Mouse (Mus musculus): Measurements from ENCODE around the gene Zfp799.

Zfp799 gene

DNA sequence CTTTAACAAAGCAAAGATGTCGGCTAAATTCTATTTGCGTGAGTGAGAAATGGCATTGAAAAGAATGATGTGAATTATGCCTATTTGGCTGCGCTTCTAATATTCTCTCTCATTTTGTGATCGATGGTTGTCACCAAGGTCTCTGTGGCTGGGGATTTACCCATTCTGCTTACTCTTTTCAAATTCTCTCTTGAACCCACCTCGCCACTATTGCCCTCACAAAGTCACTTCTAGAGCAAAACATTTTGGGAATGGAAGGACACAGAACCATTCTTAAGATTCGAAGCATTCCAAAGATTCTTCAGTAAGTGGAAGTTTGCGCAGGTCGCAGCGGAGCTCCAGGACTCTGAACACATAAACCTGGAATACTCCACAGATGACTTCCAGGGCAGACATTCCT lies 41.5 kb downstream of the Zfp799 start:
- in situ Hi-C loops (cut with MboI; ENCODE audit: low pct_unique_long_range_greater_than_20kb in 1 of 2, low sequenced_read_pairs in 2 of 2, unreplicated experiment in 1 of 2) = no loop called here

DNA sequence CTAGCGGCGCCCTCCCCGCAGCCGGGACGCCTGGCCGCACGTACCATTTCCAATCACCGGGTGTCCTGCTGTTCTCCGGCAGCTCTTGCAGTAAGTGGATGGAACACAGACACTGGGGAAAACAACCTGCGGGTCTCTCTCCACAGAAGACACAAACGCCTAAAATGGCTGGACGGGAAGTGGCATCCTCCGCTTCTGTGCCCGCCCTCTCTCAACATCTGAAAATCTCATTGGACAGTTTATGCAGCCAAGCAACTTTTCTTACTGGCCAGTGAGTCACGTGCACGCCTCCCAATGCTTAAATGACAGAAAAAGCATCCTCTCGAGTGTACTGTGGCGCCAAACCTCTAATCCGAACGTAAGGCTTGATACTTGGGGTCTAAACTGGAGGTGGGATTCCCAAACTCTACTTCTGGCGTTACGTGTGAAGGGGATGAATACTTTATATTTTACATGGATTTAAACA lies 41.9 kb downstream of the Zfp799 start, which contains the start of gene Zfp871:
TSS of gene Zfp871 (minus strand) at position 194 of the 466 bp plus-strand sequence.
- in situ Hi-C loops (cut with MboI; ENCODE audit: low pct_unique_long_range_greater_than_20kb in 1 of 2, low sequenced_read_pairs in 2 of 2, unreplicated experiment in 1 of 2) = no loop called here

DNA sequence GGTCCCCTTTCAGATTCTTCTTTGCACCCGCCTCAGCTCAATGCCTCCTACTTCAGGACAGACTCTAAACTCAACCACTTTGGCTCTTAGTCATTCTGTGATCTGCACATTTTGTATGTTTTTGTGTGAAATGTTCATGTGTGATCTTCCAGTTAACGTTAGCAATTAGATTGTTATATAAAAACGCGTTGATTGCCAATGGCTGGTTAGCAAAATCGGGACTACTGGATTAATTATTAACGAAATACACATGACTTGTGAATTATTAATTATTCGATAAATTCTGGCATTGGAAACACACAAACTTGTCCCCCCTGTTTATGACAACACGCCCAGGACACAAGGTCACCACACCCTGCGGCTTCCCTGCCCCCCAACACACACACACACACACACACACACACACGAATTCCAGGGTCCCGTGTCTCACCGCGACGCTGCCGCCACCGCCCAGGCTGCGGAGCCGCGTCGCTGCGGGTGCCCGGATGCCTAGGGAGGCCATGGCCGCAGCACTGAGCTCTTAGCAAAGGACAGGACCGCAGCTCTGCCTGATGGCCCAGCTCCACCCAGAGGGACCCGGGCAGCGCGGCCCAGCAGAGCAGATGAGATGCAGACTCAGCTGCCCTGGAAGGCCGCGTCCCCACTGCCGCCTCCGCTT lies 42.5 kb downstream of the Zfp799 start:
- in situ Hi-C loops (cut with MboI; ENCODE audit: low pct_unique_long_range_greater_than_20kb in 1 of 2, low sequenced_read_pairs in 2 of 2, unreplicated experiment in 1 of 2) = no loop called here

DNA sequence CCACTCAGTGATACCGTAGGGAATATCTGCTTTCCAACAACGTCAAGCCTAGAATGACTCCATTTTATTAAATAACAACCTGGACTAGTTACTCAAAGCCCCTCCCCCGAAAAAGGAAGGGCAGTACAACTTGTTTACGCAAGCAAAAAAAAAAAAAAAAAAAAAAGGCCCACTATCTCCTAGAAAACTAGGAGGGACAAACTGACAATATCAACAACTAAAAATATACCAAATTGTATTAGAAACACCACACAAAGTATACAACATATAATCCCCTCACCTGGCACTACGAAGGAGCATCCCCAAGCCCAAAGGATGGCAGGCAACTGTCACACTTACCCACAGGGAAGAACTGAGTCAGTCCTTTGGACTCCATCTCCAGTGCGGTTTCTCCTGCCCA lies 43.1 kb downstream of the Zfp799 start:
- in situ Hi-C loops (cut with MboI; ENCODE audit: low pct_unique_long_range_greater_than_20kb in 1 of 2, low sequenced_read_pairs in 2 of 2, unreplicated experiment in 1 of 2) = no loop called here

DNA sequence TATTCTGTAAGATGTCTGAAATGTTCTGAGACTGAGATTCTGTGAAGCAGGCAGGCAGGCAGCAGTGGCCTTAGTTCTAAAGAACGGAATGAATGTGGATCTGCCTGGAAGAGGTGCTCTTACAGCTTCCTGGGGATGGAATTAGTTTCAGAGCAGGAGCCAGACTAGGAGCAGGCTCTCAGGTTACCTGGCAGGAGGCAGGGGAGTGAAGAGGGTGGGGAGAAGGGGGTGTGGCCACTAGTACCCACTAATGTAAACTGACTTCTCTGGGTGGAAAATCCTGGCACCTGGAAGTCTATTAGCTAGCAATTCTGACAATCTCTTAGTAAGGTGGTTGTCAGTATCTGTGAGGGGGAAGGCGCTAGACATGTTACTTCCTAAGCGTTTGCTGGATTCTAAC lies 44.4 kb downstream of the Zfp799 start:
- in situ Hi-C loops (cut with MboI; ENCODE audit: low pct_unique_long_range_greater_than_20kb in 1 of 2, low sequenced_read_pairs in 2 of 2, unreplicated experiment in 1 of 2) = no loop called here

DNA sequence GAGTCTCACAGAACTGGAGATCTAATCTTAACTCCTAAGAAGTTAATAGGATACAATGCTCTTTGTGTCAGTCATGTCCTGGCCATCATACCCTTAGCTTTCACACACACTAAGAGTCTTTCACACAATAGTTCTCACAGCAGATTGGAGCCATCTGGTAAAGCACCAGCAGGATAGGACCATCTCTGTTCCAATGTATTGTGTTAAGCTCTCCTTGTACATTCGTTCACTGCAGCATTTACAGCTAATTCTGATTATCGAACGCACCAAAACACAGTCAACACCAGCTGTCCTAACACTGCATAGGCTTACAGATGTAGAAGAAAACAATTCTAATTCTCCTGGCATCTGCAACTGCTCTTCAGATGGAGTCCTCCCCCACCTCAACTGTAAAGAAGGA lies 52.5 kb downstream of the Zfp799 start:
- in situ Hi-C loops (cut with MboI; ENCODE audit: low pct_unique_long_range_greater_than_20kb in 1 of 2, low sequenced_read_pairs in 2 of 2, unreplicated experiment in 1 of 2) = no loop called here

DNA sequence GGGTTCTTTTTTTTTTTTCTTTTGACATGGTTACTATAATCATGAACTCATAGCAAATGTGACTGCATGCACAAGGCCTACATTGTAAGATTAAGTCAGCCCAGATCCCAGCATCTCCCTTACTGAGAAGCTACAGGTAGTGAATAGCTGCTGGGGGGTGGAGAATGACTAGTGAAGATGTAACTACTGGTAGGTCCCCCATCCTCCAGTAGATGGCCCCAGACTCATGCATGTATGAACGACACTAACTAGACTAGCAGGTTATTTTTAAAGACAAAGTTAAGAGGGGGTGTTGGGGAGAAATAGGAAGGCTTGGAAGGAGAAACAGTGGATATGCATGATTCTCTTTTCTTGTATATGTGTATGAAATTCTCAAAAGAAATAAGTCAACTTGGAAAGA lies 58.8 kb downstream of the Zfp799 start:
- in situ Hi-C loops (cut with MboI; ENCODE audit: low pct_unique_long_range_greater_than_20kb in 1 of 2, low sequenced_read_pairs in 2 of 2, unreplicated experiment in 1 of 2) = no loop called here

DNA sequence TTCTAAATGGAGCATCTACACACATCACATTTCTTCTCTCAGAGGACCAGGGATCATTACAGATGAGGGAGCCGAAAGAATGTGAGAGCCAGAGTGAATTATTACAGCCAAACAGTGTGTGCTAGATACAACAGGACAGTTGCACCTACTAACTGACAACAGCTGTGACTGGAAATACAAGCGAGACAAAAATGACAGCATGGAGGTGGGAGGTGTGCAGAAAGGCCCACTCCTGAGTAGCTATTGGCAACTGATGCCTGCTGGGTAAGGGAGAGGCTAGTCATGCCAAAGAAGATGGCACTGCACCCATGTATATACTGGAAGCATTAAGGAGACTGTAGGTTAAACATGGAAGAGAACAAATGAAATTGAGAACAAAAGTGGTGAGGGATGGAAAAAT lies 63.6 kb downstream of the Zfp799 start:
- in situ Hi-C loops (cut with MboI; ENCODE audit: low pct_unique_long_range_greater_than_20kb in 1 of 2, low sequenced_read_pairs in 2 of 2, unreplicated experiment in 1 of 2) = no loop called here

All from mouse embryonic stem cell (cell line).